Mouse (Mus musculus) CH12.LX (cell line): ENCODE measurements around the gene Kif13a. TPM values are rescaled to one million over a fixed set of nuclear protein-coding genes. Genes with fewer than 3 reads are reported as not detected.

ENCODE experiments used
- DNase-seq: peaks from one replicate; pipeline ENCODE4 v3.0.0-alpha.2; 2013; ENCODE audit errors: extremely low read depth
- H3K27ac ChIP-seq: 2 replicates; pipeline ENCODE4 v1.5.1; 2012; ENCODE audit warnings: low read depth, mild to moderate bottlenecking, control low read depth, moderate library complexity; ENCODE audit not compliant: insufficient read depth
- H3K27me3 ChIP-seq: replicated peaks from 2 replicates; pipeline ENCODE3; 2012; ENCODE audit warnings: inconsistent platforms
- H3K36me3 ChIP-seq, 2 experiments: replicated peaks in 1 of 2; 2 replicates each; pipeline versions ENCODE3 to v1.6.1; 2012; ENCODE audit warnings: inconsistent platforms in 1 of 2, low read length in 1 of 2, mild to moderate bottlenecking in 1 of 2, mixed read lengths in 1 of 2, moderate library complexity in 1 of 2; ENCODE audit not compliant: control insufficient read depth in 1 of 2, insufficient read depth in 1 of 2
- H3K4me1 ChIP-seq, 2 experiments: 2 replicates each; pipeline ENCODE4 v1.6.1; 2012; ENCODE audit warnings: inconsistent platforms in 1 of 2, moderate library complexity in 1 of 2; ENCODE audit not compliant: insufficient read depth in 2 of 2, control insufficient read depth in 1 of 2
- H3K4me2 ChIP-seq: 2 replicates; pipeline ENCODE4 v1.6.1; 2012; ENCODE audit warnings: low read depth, mild to moderate bottlenecking, control low read depth; ENCODE audit not compliant: poor library complexity, insufficient read depth, severe bottlenecking
- H3K4me3 ChIP-seq, 3 experiments: fragments of 150-350 bp in 1 of 3; sonication (generic) in 1 of 3; replicated peaks in 1 of 3; 2 replicates each; pipeline versions ENCODE3 to v1.5.1; 2011 to 2012; ENCODE audit warnings: low read depth in 2 of 3, low read length in 2 of 3, mild to moderate bottlenecking in 2 of 3, moderate library complexity in 2 of 3, control low read depth in 1 of 3, improper control_type of control experiment in 1 of 3, inconsistent platforms in 1 of 3, mixed read lengths in 1 of 3; ENCODE audit not compliant: poor library complexity in 1 of 3
- H3K79me2 ChIP-seq: replicated peaks from 2 replicates; pipeline ENCODE4 v1.6.1; 2012; ENCODE audit warnings: mild to moderate bottlenecking, moderate library complexity; ENCODE audit not compliant: control insufficient read depth, poor library complexity, insufficient read depth, severe bottlenecking; ENCODE audit errors: extremely low read depth
- H3K9ac ChIP-seq: 2 replicates; pipeline ENCODE4 v1.6.1; 2012; ENCODE audit warnings: low read depth, mild to moderate bottlenecking, control low read depth, moderate library complexity; ENCODE audit not compliant: insufficient read depth
- H3K9me3 ChIP-seq: replicated peaks from 2 replicates; pipeline ENCODE3; 2012; ENCODE audit warnings: low read length, inconsistent platforms, mixed read lengths
- BHLHE40 ChIP-seq: IDR thresholded peaks from 2 replicates; pipeline ENCODE4 v1.6.1; 2011; ENCODE audit warnings: mild to moderate bottlenecking, low read depth, low read length, improper control_type of control experiment
- CHD1 ChIP-seq: IDR thresholded peaks from 2 replicates; pipeline ENCODE4 v1.6.1; 2012; ENCODE audit warnings: low read depth, low read length, improper control_type of control experiment, inconsistent platforms
- CHD2 ChIP-seq: IDR thresholded peaks from 2 replicates; pipeline ENCODE4 v1.6.1; 2011; ENCODE audit warnings: low read length, improper control_type of control experiment
- CTCF ChIP-seq, 2 experiments: IDR thresholded peaks in 1 of 2; conservative IDR thresholded peaks in 1 of 2; 2 replicates each; pipeline ENCODE4 v1.5.1; 2011 to 2012; ENCODE audit warnings: low read depth in 2 of 2, low read length in 2 of 2, improper control_type of control experiment in 1 of 2, inconsistent platforms in 1 of 2, mild to moderate bottlenecking in 1 of 2, moderate library complexity in 1 of 2
- E2F4 ChIP-seq: IDR thresholded peaks from 2 replicates; pipeline ENCODE4 v1.6.1; 2011; ENCODE audit warnings: low read depth, low read length, improper control_type of control experiment; ENCODE audit not compliant: insufficient replicate concordance
- ELF1 ChIP-seq: IDR thresholded peaks from 2 replicates; pipeline ENCODE4 v1.6.1; 2014; ENCODE audit warnings: low read depth, mild to moderate bottlenecking, inconsistent platforms, low read length, improper control_type of control experiment
- ETS1 ChIP-seq: conservative IDR thresholded peaks from 2 replicates; pipeline ENCODE4 v1.6.1; 2012; ENCODE audit warnings: low read depth, mild to moderate bottlenecking, inconsistent platforms, low read length, improper control_type of control experiment, moderate library complexity
- GABPA ChIP-seq: IDR thresholded peaks from 2 replicates; pipeline ENCODE4 v1.6.1; 2012; ENCODE audit warnings: low read depth, low read length, improper control_type of control experiment, inconsistent platforms; ENCODE audit not compliant: insufficient replicate concordance
- JUN ChIP-seq: IDR thresholded peaks from 2 replicates; pipeline ENCODE4 v1.6.1; 2011; ENCODE audit warnings: low read depth, mild to moderate bottlenecking, low read length, improper control_type of control experiment, moderate library complexity; ENCODE audit not compliant: insufficient read depth
- JUND ChIP-seq: conservative IDR thresholded peaks from 2 replicates; pipeline ENCODE4 v1.6.1; 2011; ENCODE audit warnings: low read depth, low read length, improper control_type of control experiment
- MAFK ChIP-seq: IDR thresholded peaks from 2 replicates; pipeline ENCODE4 v1.6.1; 2011; ENCODE audit warnings: low read length, improper control_type of control experiment; ENCODE audit not compliant: insufficient replicate concordance
- MXI1 ChIP-seq: IDR thresholded peaks from 2 replicates; pipeline ENCODE4 v1.6.1; 2011; ENCODE audit warnings: mild to moderate bottlenecking, low read depth, low read length, improper control_type of control experiment
- MYC ChIP-seq: IDR thresholded peaks from 2 replicates; pipeline ENCODE4 v1.6.1; 2011; ENCODE audit warnings: low read depth, mild to moderate bottlenecking, improper control_type of control experiment, low read length
- NELFE ChIP-seq: IDR thresholded peaks from 2 replicates; pipeline ENCODE4 v1.6.1; 2011; ENCODE audit warnings: low read depth, low read length, improper control_type of control experiment
- NRF1 ChIP-seq: IDR thresholded peaks from 2 replicates; pipeline ENCODE4 v1.6.1; 2014; ENCODE audit warnings: low read depth, mild to moderate bottlenecking, inconsistent platforms, low read length, improper control_type of control experiment, moderate library complexity
- POLR2A ChIP-seq: IDR thresholded peaks from 2 replicates; pipeline ENCODE4 v1.6.1; 2011; ENCODE audit warnings: low read depth, mild to moderate bottlenecking, improper control_type of control experiment, low read length
- POLR2AphosphoS2 ChIP-seq: IDR thresholded peaks from 2 replicates; pipeline ENCODE4 v1.6.1; 2011; ENCODE audit warnings: low read depth, low read length, improper control_type of control experiment
- RAD21 ChIP-seq: IDR thresholded peaks from 2 replicates; pipeline ENCODE4 v1.6.1; 2011; ENCODE audit warnings: low read depth, mild to moderate bottlenecking, low read length, improper control_type of control experiment, moderate library complexity
- RCOR1 ChIP-seq: conservative IDR thresholded peaks from 2 replicates; pipeline ENCODE4 v1.6.1; 2012; ENCODE audit warnings: low read depth, mild to moderate bottlenecking, inconsistent platforms, low read length, improper control_type of control experiment
- SIN3A ChIP-seq: IDR thresholded peaks from 2 replicates; pipeline ENCODE4 v1.6.1; 2012; ENCODE audit warnings: low read length, improper control_type of control experiment, inconsistent platforms
- SMC3 ChIP-seq: IDR thresholded peaks from 2 replicates; pipeline ENCODE4 v1.6.1; 2011; ENCODE audit warnings: low read depth, low read length, improper control_type of control experiment
- TCF12 ChIP-seq: IDR thresholded peaks from 2 replicates; pipeline ENCODE4 v1.6.1; 2014; ENCODE audit warnings: low read depth, mild to moderate bottlenecking, inconsistent platforms, low read length, improper control_type of control experiment
- UBTF ChIP-seq: IDR thresholded peaks from 2 replicates; pipeline ENCODE4 v1.6.1; 2012; ENCODE audit warnings: low read depth, mild to moderate bottlenecking, inconsistent platforms, low read length, improper control_type of control experiment, moderate library complexity
- ZC3H11A ChIP-seq: IDR thresholded peaks from 2 replicates; pipeline ENCODE4 v1.6.1; 2012; ENCODE audit warnings: low read depth, mild to moderate bottlenecking, inconsistent platforms, low read length, improper control_type of control experiment
- ZKSCAN1 ChIP-seq: IDR thresholded peaks from 2 replicates; pipeline ENCODE4 v1.6.1; 2012; ENCODE audit warnings: low read depth, inconsistent platforms, low read length, improper control_type of control experiment, borderline replicate concordance
- ZMIZ1 ChIP-seq: IDR thresholded peaks from 2 replicates; pipeline ENCODE4 v1.6.1; 2012; ENCODE audit warnings: low read depth, mild to moderate bottlenecking, inconsistent platforms, low read length, improper control_type of control experiment
- ZNF384 ChIP-seq: IDR thresholded peaks from 2 replicates; pipeline ENCODE4 v1.6.1; 2012; ENCODE audit warnings: low read depth, low read length, improper control_type of control experiment, inconsistent platforms
- dilution Hi-C: fragments of 300-500 bp; cut with MboI; formaldehyde crosslinking; loops from 2 replicates; pipeline ENCODE4 v1.14.3; 2020; ENCODE audit warnings: low sequenced_read_pairs; ENCODE audit not compliant: extremely low pct_unique_long_range_greater_than_20kb, extremely low pct_ligation_motif_present
- in situ Hi-C: fragments of 300-500 bp; cut with MboI; formaldehyde crosslinking; loops from 3 replicates; pipeline ENCODE4 v1.14.3; 2019; ENCODE audit warnings: low sequenced_read_pairs, low pct_ligation_motif_present, low pct_unique_long_range_greater_than_20kb, mixed read lengths
- polyA plus RNA-seq: library from polyadenylated mRNA; unstranded; fragments of >175 nt; gene quantifications from 2 replicates; pipeline ENCODE4 v1.2.1, GENCODE M21; 2012; ENCODE audit warnings: low read depth; ENCODE audit not compliant: insufficient read length
- total RNA-seq, 2 experiments: library from RNA; depleted of rRNA; stranded (reverse); fragments of 300-350 nt in 1 of 2; fragments of >200 nt in 1 of 2; gene quantifications; 2 replicates each; pipeline ENCODE4 v1.2.3; 2012 to 2014

Kif13a gene
- total RNA-seq (2012; rRNA removed) (not detected in 2 replicates), total RNA-seq (2014; rRNA removed) (not detected in 2 replicates), polyA plus RNA-seq (not detected in 2 replicates)

DNA sequence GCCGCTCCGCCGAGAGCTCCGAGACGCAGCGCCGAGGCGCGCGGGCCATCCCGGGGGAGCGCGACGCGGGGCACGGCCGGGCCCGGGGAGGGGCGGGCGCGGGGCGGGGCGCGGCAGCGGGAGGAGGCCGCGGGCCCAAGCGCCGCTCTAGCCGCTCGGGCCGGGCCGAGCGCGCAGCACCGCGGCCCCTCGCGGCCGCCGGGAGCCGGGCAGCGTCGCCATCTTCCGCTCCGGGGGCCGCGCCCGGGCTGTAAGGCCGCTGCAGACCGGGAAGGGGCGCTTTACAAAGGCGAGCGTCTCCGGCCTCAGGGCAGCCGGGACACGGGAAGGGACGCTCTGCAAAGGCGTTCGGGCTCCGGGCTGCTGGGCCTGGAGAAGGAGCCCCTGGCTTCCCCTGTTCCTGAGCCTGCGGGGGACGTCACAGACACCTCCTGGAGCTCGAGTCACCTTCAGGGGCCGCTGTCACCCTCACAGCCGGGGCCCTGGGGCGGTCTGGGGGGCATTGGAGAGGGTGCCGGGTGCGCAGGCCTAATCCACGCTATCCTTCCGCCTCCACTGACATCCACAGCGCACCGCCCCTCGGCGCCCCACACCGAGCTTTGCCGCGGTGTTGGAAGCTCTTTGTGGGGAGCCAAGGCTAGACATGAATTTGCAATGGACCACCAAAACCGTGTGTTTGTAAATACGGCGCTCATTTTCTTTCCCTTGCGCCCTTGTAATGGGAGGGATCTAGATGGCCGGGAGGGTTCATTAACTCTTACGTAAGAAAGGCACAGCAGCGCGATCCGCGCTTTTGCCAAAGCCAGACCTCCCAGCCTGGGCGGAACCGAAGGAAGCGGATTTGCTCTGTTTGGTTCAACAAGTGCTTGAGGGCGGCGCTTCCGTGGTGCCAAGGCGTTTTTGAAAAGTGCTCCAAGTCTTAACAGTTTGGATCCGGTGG is at the start of gene Kif13a:
TSS of gene Kif13a (minus strand) at position 149 of the 940 bp plus-strand sequence.
- no peaks in the 10 kb centered on the region for H3K9me3 ChIP-seq
- in situ Hi-C loops, result no loop called here
- no peaks in the 10 kb centered on the region for H3K36me3 ChIP-seq
- no peak within 1 kb of the TSS for H3K9ac ChIP-seq
- H3K4me2 ChIP-seq, result no peak within 1 kb of the TSS
- no peaks in the 10 kb centered on the region for H3K27me3 ChIP-seq
- no peak within 1 kb of the TSS for H3K27ac ChIP-seq
- DNase-seq, result no peak
- H3K79me2 ChIP-seq, result no peaks in the 10 kb centered on the region
- dilution Hi-C loops, result no loop called here
- H3K4me1 ChIP-seq, result no peaks in the 10 kb centered on the region
- no peak within 1 kb of the TSS for H3K4me3 ChIP-seq
- TF ChIP-seq MYC, result no peak
- no peak for TF ChIP-seq POLR2A
- no peak for TF ChIP-seq JUND
- no peak for TF ChIP-seq JUN
- no peak for TF ChIP-seq SIN3A
- no peak for TF ChIP-seq CHD1
- TF ChIP-seq MXI1, result no peak
- TF ChIP-seq E2F4, result no peak
- TF ChIP-seq MAFK, result no peak
- TF ChIP-seq ZC3H11A, result no peak
- TF ChIP-seq, all 38 proteins: peak for 0

DNA sequence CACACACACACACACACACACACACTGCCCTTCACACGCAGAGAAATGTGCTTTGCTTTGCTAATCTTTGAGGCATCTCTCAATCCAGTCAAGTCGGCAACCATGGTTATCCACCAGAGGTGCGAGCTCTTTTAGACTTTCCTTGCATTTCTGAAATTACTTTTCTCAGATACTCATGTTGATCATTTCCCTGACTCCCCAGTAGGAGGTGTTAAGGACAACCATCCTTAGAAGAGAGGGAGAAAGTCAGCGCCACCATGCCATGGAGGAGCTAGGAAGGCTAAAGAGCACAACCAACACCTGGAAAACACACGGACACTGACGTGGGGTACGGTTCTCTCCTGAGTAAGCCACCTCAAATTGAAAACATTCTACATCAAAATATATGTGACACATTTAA is 46.9 kb upstream of the Kif13a start:
- Histone ChIP-seq H3K36me3 (no peaks in the 10 kb centered on the region), H3K4me2 (no peak overlapping the region), H3K9me3 (no peaks in the 10 kb centered on the region), H3K9ac (no peak overlapping the region), H3K4me3 (no peak overlapping the region), H3K4me1 (peaks cover 12 to 35% of the 10 kb centered on the region in 2 experiments), H3K27me3 (no peaks in the 10 kb centered on the region), H3K79me2 (no peaks in the 10 kb centered on the region), H3K27ac (no peak overlapping the region)
- dilution Hi-C loops, result no loop called here
- in situ Hi-C loops, result no loop called here
- no peak for TF ChIP-seq NRF1
- TF ChIP-seq MXI1, result no peak
- no peak for TF ChIP-seq BHLHE40
- TF ChIP-seq MAFK, result no peak
- no peak for TF ChIP-seq ZKSCAN1
- TF ChIP-seq UBTF, result no peak
- no peak for TF ChIP-seq NELFE
- TF ChIP-seq RCOR1, result no peak
- TF ChIP-seq E2F4, result no peak
- TF ChIP-seq SMC3, result peak; percentile 16
- TF ChIP-seq JUND, result no peak
- TF ChIP-seq ZMIZ1, result no peak
- TF ChIP-seq ZNF384, result no peak
- no peak for TF ChIP-seq ELF1
- no peak for TF ChIP-seq GABPA
- TF ChIP-seq ETS1, result no peak
- TF ChIP-seq CTCF (conservative IDR thresholded peaks at IDR 0.05 in 1 of 2, IDR thresholded peaks at IDR 0.05 in 1 of 2; ENCODE audit: low read depth in 2 of 2, low read length in 2 of 2), result peak in 1 of 2 experiments; percentile 45; a peak in 2 of 4 replicates
- no peak for TF ChIP-seq TCF12
- no peak for TF ChIP-seq JUN
- no peak for TF ChIP-seq POLR2AphosphoS2
- TF ChIP-seq CHD2, result no peak
- TF ChIP-seq RAD21, result peak; percentile 20
- no peak for TF ChIP-seq POLR2A
- no peak for TF ChIP-seq CHD1
- no peak for DNase-seq
